Mouse (Mus musculus): ENCODE measurements around the gene Mindy1. TPM values are rescaled to one million over a fixed set of nuclear protein-coding genes. Genes with fewer than 3 reads are reported as not detected.

Gene Mindy1
- total and polyA plus RNA-seq, 2 experiments from 2014 or later, result 31.8 to 33.8 TPM

DNA sequence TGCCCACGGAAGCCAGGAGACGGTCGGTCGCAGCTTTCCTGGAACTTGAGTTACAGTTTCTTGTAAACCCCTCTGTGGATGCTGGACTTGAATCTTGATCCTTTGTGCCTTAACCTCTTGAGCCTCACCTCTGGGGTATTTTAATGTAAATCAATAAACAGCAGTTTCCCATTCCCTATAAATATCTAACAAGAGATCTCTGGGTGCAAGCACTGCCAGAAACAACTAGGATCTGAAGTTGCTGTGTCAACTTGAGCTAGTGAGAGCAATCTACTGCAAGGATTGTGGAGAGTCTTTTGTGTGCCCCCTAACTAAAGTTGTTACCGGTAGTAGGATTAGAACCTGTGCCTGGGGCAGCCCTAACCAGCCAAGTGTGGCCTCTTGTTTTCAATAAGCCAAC lies 4.2 kb downstream of the Mindy1 start:
- H3K9ac ChIP-seq (replicated peaks; ENCODE audit: low read length), result no peak overlapping the region
- H3K4me1 ChIP-seq (ENCODE audit: insufficient read depth, low read length), result peaks cover 6% of the 10 kb centered on the region; the same call in 1 of the 2 replicates
- no peak for TF ChIP-seq CTCF (IDR thresholded peaks at IDR 0.05; ENCODE audit: low read depth)
- DNase-seq (ENCODE audit: low spot score) (no peak), ATAC-seq (no peak)
- H3K4me3 ChIP-seq (ENCODE audit: low read length), result no peak overlapping the region
- H3K4me2 ChIP-seq (ENCODE audit: low read depth, low read length), result no peak overlapping the region
- H3K36me3 ChIP-seq (ENCODE audit: insufficient read depth, low read length), result peaks cover 4% of the 10 kb centered on the region; the same call in 1 of the 2 replicates
- H3K27me3 ChIP-seq (ENCODE audit: insufficient read depth, low read length), result no peaks in the 10 kb centered on the region
- WGBS, result 90% methylated on average over 5 of the region's 5 CpGs
- H3K27ac ChIP-seq, result no peak overlapping the region
- no peaks in the 10 kb centered on the region for H3K9me3 ChIP-seq (ENCODE audit: low read length)

GRCm38 (mm10) chr3:95286011-95286410 lies 4.9 kb downstream of the Mindy1 start:
- Histone ChIP-seq H3K36me3 (ENCODE audit: insufficient read depth, low read length) (peaks cover 4% of the 10 kb centered on the region; the same call in 1 of the 2 replicates), H3K9me3 (ENCODE audit: low read length) (no peaks in the 10 kb centered on the region), H3K4me1 (ENCODE audit: insufficient read depth, low read length) (peaks cover 6% of the 10 kb centered on the region; the same call in 1 of the 2 replicates), H3K27ac (no peak overlapping the region), H3K9ac (replicated peaks; ENCODE audit: low read length) (no peak overlapping the region), H3K4me2 (ENCODE audit: low read depth, low read length) (no peak overlapping the region), H3K27me3 (ENCODE audit: insufficient read depth, low read length) (no peaks in the 10 kb centered on the region), H3K4me3 (ENCODE audit: low read length) (no peak overlapping the region)
- WGBS, result 75% methylated on average over 5 of the region's 5 CpGs
- no peak for TF ChIP-seq CTCF (IDR thresholded peaks at IDR 0.05; ENCODE audit: low read depth)
- DNase-seq (ENCODE audit: low spot score) (no peak), ATAC-seq (no peak)

DNA sequence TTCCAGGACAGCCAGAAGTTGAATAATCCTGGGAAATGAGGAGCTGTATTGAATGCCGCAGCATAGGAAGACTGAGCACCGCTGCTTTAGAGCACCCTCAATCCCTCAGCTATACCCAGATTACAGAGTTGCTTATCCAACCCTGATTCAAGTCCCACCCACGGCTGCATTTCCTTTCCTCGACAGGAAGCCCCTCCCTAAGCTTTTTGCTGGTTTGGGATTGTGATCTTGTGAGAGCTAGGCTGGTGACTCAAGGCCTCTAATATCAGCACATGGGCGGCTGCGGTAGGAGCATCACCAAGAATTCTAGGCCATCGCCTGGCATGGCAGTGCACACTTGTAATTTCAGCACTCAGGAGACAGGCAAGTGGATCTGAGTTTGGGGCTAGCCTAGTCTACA lies 5.4 kb downstream of the Mindy1 start:
- no peaks in the 10 kb centered on the region for H3K27me3 ChIP-seq (ENCODE audit: insufficient read depth, low read length)
- peaks cover 4% of the 10 kb centered on the region; the same call in 1 of the 2 replicates for H3K36me3 ChIP-seq (ENCODE audit: insufficient read depth, low read length)
- WGBS, result 89% methylated on average over 7 of the region's 7 CpGs
- no peak overlapping the region for H3K4me2 ChIP-seq (ENCODE audit: low read depth, low read length)
- no peak overlapping the region for H3K4me3 ChIP-seq (ENCODE audit: low read length)
- peaks cover 6% of the 10 kb centered on the region; the same call in 1 of the 2 replicates for H3K4me1 ChIP-seq (ENCODE audit: insufficient read depth, low read length)
- ATAC-seq (no peak), DNase-seq (ENCODE audit: low spot score) (no peak)
- H3K9me3 ChIP-seq (ENCODE audit: low read length), result no peaks in the 10 kb centered on the region
- no peak for TF ChIP-seq CTCF (IDR thresholded peaks at IDR 0.05; ENCODE audit: low read depth)
- H3K27ac ChIP-seq, result no peak overlapping the region
- no peak overlapping the region for H3K9ac ChIP-seq (replicated peaks; ENCODE audit: low read length)

- TF ChIP-seq CTCF (IDR thresholded peaks at IDR 0.05; ENCODE audit: low read depth), result no peak
- H3K27ac ChIP-seq, result no peak overlapping the region
- H3K9ac ChIP-seq (replicated peaks; ENCODE audit: low read length), result no peak overlapping the region
- DNase-seq (ENCODE audit: low spot score) (no peak), ATAC-seq (no peak)
- no peaks in the 10 kb centered on the region for H3K9me3 ChIP-seq (ENCODE audit: low read length)
- 86% methylated on average over 3 of the region's 3 CpGs for WGBS
- no peaks in the 10 kb centered on the region for H3K27me3 ChIP-seq (ENCODE audit: insufficient read depth, low read length)
- no peak overlapping the region for H3K4me3 ChIP-seq (ENCODE audit: low read length)
- peaks cover 6% of the 10 kb centered on the region; the same call in 1 of the 2 replicates for H3K4me1 ChIP-seq (ENCODE audit: insufficient read depth, low read length)
- H3K36me3 ChIP-seq (ENCODE audit: insufficient read depth, low read length), result peaks cover 4% of the 10 kb centered on the region; the same call in 1 of the 2 replicates
- no peak overlapping the region for H3K4me2 ChIP-seq (ENCODE audit: low read depth, low read length)
Observed at GRCm38 (mm10) chr3:95287541-95287940, 6.4 kb downstream of the Mindy1 start.

DNA sequence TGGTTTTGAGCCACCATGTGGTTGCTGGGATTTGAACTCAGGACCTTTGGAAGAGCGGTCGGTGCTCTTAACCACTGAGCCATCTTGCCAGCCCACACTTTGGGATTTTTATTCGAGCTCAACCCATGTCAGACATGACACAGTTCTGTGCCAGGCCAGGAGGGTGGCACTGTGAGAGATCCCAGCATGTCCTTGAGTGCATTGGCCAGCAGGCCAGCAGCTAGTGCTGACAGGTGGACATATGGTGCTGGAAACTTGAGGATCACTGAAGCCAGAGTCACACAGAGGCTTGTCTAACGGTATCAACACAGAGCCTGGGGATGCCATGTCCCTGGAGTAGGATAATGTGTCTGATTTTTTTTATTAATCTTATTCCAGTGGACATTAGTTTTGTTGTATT lies 8.3 kb downstream of the Mindy1 start:
- ATAC-seq, result 0 out of 2 replicates have a peak, but pooled peaks have one; percentile 11
- Histone ChIP-seq H3K36me3 (ENCODE audit: insufficient read depth, low read length) (peaks cover 20% of the 10 kb centered on the region; the same call in 1 of the 2 replicates), H3K4me2 (ENCODE audit: low read depth, low read length) (no peak overlapping the region), H3K9me3 (ENCODE audit: low read length) (no peaks in the 10 kb centered on the region), H3K4me3 (ENCODE audit: low read length) (no peak overlapping the region), H3K27me3 (ENCODE audit: insufficient read depth, low read length) (no peaks in the 10 kb centered on the region), H3K27ac (no peak overlapping the region), H3K4me1 (ENCODE audit: insufficient read depth, low read length) (no peaks in the 10 kb centered on the region), H3K9ac (replicated peaks; ENCODE audit: low read length) (no peak overlapping the region)
- 0 out of 2 replicates have a peak, but pooled peaks have one; percentile 1 for TF ChIP-seq CTCF (IDR thresholded peaks at IDR 0.05; ENCODE audit: low read depth)
- no peak for DNase-seq (ENCODE audit: low spot score)
- 84% methylated on average over 4 of the region's 4 CpGs for WGBS

GRCm38 (mm10) chr3:95290156-95290555 lies 9.0 kb downstream of the Mindy1 start:
- WGBS, result 82% methylated on average over 6 of the region's 6 CpGs

GRCm38 (mm10) chr3:95291041-95291440 lies 9.9 kb downstream of the Mindy1 start:
- no peak for ATAC-seq

More at GRCm38 (mm10) chr3:95290156-95290555, 9.0 kb downstream of the Mindy1 start:
- H3K27me3 ChIP-seq (ENCODE audit: insufficient read depth, low read length), result no peaks in the 10 kb centered on the region
- DNase-seq (ENCODE audit: low spot score) (no peak), ATAC-seq (no peak)
- no peak for TF ChIP-seq CTCF (IDR thresholded peaks at IDR 0.05; ENCODE audit: low read depth)
- no peak overlapping the region for H3K27ac ChIP-seq
- no peaks in the 10 kb centered on the region for H3K4me1 ChIP-seq (ENCODE audit: insufficient read depth, low read length)
- H3K4me3 ChIP-seq (ENCODE audit: low read length), result no peak overlapping the region
- no peak overlapping the region for H3K4me2 ChIP-seq (ENCODE audit: low read depth, low read length)
- no peaks in the 10 kb centered on the region for H3K9me3 ChIP-seq (ENCODE audit: low read length)
- peaks cover 27% of the 10 kb centered on the region; the same call in 1 of the 2 replicates for H3K36me3 ChIP-seq (ENCODE audit: insufficient read depth, low read length)
- no peak overlapping the region for H3K9ac ChIP-seq (replicated peaks; ENCODE audit: low read length)

More at GRCm38 (mm10) chr3:95291041-95291440, 9.9 kb downstream of the Mindy1 start:
- H3K4me2 ChIP-seq (ENCODE audit: low read depth, low read length), result no peak overlapping the region
- H3K9me3 ChIP-seq (ENCODE audit: low read length), result no peaks in the 10 kb centered on the region
- no peaks in the 10 kb centered on the region for H3K4me1 ChIP-seq (ENCODE audit: insufficient read depth, low read length)
- no peak overlapping the region for H3K4me3 ChIP-seq (ENCODE audit: low read length)
- H3K9ac ChIP-seq (replicated peaks; ENCODE audit: low read length), result no peak overlapping the region
- no peak for DNase-seq (ENCODE audit: low spot score)
- no peak overlapping the region for H3K27ac ChIP-seq
- H3K27me3 ChIP-seq (ENCODE audit: insufficient read depth, low read length), result no peaks in the 10 kb centered on the region
- H3K36me3 ChIP-seq (ENCODE audit: insufficient read depth, low read length), result peaks cover 29% of the 10 kb centered on the region; the same call in 1 of the 2 replicates
- TF ChIP-seq CTCF (IDR thresholded peaks at IDR 0.05; ENCODE audit: low read depth), result no peak
- 86% methylated on average over 4 of the region's 4 CpGs for WGBS

Measured in hindbrain, postnatal 0 days (tissue).